Mouse (Mus musculus): ENCODE measurements at regions not wholly inside any gene's neighbourhood (a gene's known extent, or its start where the extent isn't known, plus 50 kb on each side); places are given as distances from the start of the nearest gene placed in this dataset.

- no peaks in the 10 kb centered on the region for H3K36me3 ChIP-seq (ENCODE audit: control insufficient read depth, insufficient read depth, low read length)
- H3K9me3 ChIP-seq (replicated peaks; ENCODE audit: control insufficient read depth, low read length, poor library complexity, severe bottlenecking) = no peaks in the 10 kb centered on the region
- no peaks in the 10 kb centered on the region for H3K27me3 ChIP-seq (ENCODE audit: control insufficient read depth, insufficient read depth, low read depth, low read length)
- WGBS = 67% methylated on average over 2 of the region's 2 CpGs
- H3K27ac ChIP-seq (ENCODE audit: low read length) = no peak overlapping the region
- no peak overlapping the region for H3K9ac ChIP-seq (ENCODE audit: low read depth, low read length)
- no peak overlapping the region for H3K4me3 ChIP-seq (ENCODE audit: low read depth, low read length)
- H3K4me2 ChIP-seq (ENCODE audit: low read length) = no peak overlapping the region
- no peak for ATAC-seq
- H3K4me1 ChIP-seq (ENCODE audit: control insufficient read depth, insufficient read depth, low read length) = no peaks in the 10 kb centered on the region
Observed at GRCm38 (mm10) chr13:16211482-16211881, 199.8 kb downstream of the Inhba start.

DNA sequence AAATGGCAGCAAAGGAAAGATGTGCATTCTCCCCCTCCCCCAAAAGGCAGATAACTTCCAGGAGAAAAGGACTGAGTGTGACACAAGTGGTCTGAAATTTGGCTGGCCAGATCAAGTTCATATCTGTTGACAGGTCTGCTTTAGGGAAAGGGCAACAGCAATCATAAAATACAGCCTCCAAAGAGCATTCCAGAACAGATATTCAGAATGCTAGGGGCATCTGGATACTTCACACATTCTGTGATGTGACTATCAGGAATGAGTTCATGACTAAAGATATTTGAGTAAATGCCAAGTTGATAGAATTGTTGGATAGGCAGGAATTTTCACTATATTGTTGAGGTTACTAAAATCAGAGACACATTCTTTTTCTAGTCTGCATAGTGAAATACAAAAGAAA lies 208.2 kb downstream of the Inhba start:
- Histone ChIP-seq H3K4me2 (ENCODE audit: low read length) (no peak overlapping the region), H3K27me3 (ENCODE audit: control insufficient read depth, insufficient read depth, low read depth, low read length) (no peaks in the 10 kb centered on the region), H3K9ac (ENCODE audit: low read depth, low read length) (no peak overlapping the region), H3K36me3 (ENCODE audit: control insufficient read depth, insufficient read depth, low read length) (no peaks in the 10 kb centered on the region), H3K27ac (ENCODE audit: low read length) (no peak overlapping the region), H3K9me3 (replicated peaks; ENCODE audit: control insufficient read depth, low read length, poor library complexity, severe bottlenecking) (no peaks in the 10 kb centered on the region), H3K4me3 (ENCODE audit: low read depth, low read length) (no peak overlapping the region), H3K4me1 (ENCODE audit: control insufficient read depth, insufficient read depth, low read length) (no peaks in the 10 kb centered on the region)
- ATAC-seq = no peak

DNA sequence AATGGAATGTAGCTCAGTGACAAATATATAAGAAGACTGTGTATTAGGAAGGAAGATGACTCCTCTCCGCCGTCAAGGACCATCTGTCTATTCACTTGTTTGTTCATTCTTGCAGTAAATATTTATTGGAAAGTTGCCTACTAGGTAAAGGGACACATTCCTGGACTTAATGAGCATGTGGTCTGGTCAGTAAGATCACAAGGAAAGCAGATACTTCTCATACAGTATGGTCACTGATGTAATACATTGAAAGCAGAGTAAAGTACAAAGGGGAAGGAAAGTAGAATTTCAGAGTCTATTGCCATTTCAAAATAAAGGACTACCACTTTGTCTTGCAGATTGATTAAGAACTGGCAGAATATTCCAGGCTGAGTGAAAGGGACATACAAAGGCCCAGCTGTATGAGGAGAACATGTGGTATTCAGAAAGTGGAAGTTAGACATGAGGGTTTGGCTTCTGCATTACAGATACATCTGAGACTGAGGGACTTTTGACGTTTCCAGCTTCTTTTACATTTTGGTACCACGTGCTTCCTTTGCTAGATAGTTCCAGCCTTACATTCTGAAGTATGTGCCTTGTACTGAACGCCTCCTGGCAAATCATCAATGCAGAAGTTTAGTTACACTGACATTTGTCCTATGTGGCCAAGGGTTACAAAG lies 211.4 kb downstream of the Inhba start:
- no peak overlapping the region for H3K4me3 ChIP-seq (ENCODE audit: low read depth, low read length)
- no peak overlapping the region for H3K27ac ChIP-seq (ENCODE audit: low read length)
- no peak overlapping the region for H3K9ac ChIP-seq (ENCODE audit: low read depth, low read length)
- no peaks in the 10 kb centered on the region for H3K4me1 ChIP-seq (ENCODE audit: control insufficient read depth, insufficient read depth, low read length)
- ATAC-seq = no peak
- H3K27me3 ChIP-seq (ENCODE audit: control insufficient read depth, insufficient read depth, low read depth, low read length) = no peaks in the 10 kb centered on the region
- no peaks in the 10 kb centered on the region for H3K9me3 ChIP-seq (replicated peaks; ENCODE audit: control insufficient read depth, low read length, poor library complexity, severe bottlenecking)
- no peak overlapping the region for H3K4me2 ChIP-seq (ENCODE audit: low read length)
- H3K36me3 ChIP-seq (ENCODE audit: control insufficient read depth, insufficient read depth, low read length) = no peaks in the 10 kb centered on the region
- 87% methylated on average over 5 of the region's 5 CpGs for WGBS

- Histone ChIP-seq H3K36me3 (ENCODE audit: control insufficient read depth, insufficient read depth, low read length) (no peaks in the 10 kb centered on the region), H3K27ac (ENCODE audit: low read length) (no peak overlapping the region), H3K9me3 (replicated peaks; ENCODE audit: control insufficient read depth, low read length, poor library complexity, severe bottlenecking) (no peaks in the 10 kb centered on the region), H3K4me2 (ENCODE audit: low read length) (no peak overlapping the region), H3K9ac (ENCODE audit: low read depth, low read length) (no peak overlapping the region), H3K4me3 (ENCODE audit: low read depth, low read length) (no peak overlapping the region), H3K4me1 (ENCODE audit: control insufficient read depth, insufficient read depth, low read length) (no peaks in the 10 kb centered on the region), H3K27me3 (ENCODE audit: control insufficient read depth, insufficient read depth, low read depth, low read length) (no peaks in the 10 kb centered on the region)
- 88% methylated on average over 3 of the region's 3 CpGs for WGBS
- no peak for ATAC-seq
Observed at GRCm38 (mm10) chr13:16261145-16261544, 249.5 kb downstream of the Inhba start.

GRCm38 (mm10) chr13:16279974-16280373 lies 268.3 kb downstream of the Inhba start:
- H3K4me3 ChIP-seq (ENCODE audit: low read depth, low read length) = no peak overlapping the region
- H3K4me1 ChIP-seq (ENCODE audit: control insufficient read depth, insufficient read depth, low read length) = no peaks in the 10 kb centered on the region
- no peak for ATAC-seq
- H3K9ac ChIP-seq (ENCODE audit: low read depth, low read length) = no peak overlapping the region
- H3K27ac ChIP-seq (ENCODE audit: low read length) = no peak overlapping the region
- H3K4me2 ChIP-seq (ENCODE audit: low read length) = no peak overlapping the region
- no peaks in the 10 kb centered on the region for H3K9me3 ChIP-seq (replicated peaks; ENCODE audit: control insufficient read depth, low read length, poor library complexity, severe bottlenecking)
- no peaks in the 10 kb centered on the region for H3K27me3 ChIP-seq (ENCODE audit: control insufficient read depth, insufficient read depth, low read depth, low read length)
- WGBS = 79% methylated on average over 3 of the region's 3 CpGs
- H3K36me3 ChIP-seq (ENCODE audit: control insufficient read depth, insufficient read depth, low read length) = no peaks in the 10 kb centered on the region

GRCm38 (mm10) chr13:16280742-16281141 lies 269.1 kb downstream of the Inhba start:
- ATAC-seq = no peak
- Histone ChIP-seq H3K4me2 (ENCODE audit: low read length) (no peak overlapping the region), H3K4me3 (ENCODE audit: low read depth, low read length) (no peak overlapping the region), H3K9ac (ENCODE audit: low read depth, low read length) (no peak overlapping the region), H3K36me3 (ENCODE audit: control insufficient read depth, insufficient read depth, low read length) (no peaks in the 10 kb centered on the region), H3K4me1 (ENCODE audit: control insufficient read depth, insufficient read depth, low read length) (no peaks in the 10 kb centered on the region), H3K27me3 (ENCODE audit: control insufficient read depth, insufficient read depth, low read depth, low read length) (no peaks in the 10 kb centered on the region), H3K27ac (ENCODE audit: low read length) (no peak overlapping the region), H3K9me3 (replicated peaks; ENCODE audit: control insufficient read depth, low read length, poor library complexity, severe bottlenecking) (no peaks in the 10 kb centered on the region)
- WGBS = 71% methylated on average over 2 of the region's 2 CpGs

DNA sequence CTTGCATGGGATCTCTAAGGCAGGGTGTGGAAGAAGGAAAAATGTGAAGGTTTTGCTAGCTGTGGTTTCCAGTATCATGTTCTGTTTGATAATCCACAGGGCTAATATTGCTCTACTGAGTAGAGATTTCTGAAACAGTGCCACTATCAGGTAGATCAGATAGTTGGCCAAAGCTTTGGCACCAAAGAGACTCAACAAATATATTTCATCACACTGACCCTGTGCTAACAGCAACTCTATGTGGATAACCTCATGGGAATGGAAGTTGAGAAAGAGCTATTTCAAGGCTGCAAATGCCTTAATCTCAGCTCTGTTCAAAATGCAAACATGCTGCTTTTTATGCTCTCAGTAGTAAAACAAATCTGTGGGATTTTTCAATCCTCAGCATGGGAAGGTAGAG lies 270.1 kb downstream of the Inhba start:
- Histone ChIP-seq H3K4me2 (ENCODE audit: low read length) (no peak overlapping the region), H3K36me3 (ENCODE audit: control insufficient read depth, insufficient read depth, low read length) (no peaks in the 10 kb centered on the region), H3K4me1 (ENCODE audit: control insufficient read depth, insufficient read depth, low read length) (no peaks in the 10 kb centered on the region), H3K9me3 (replicated peaks; ENCODE audit: control insufficient read depth, low read length, poor library complexity, severe bottlenecking) (no peaks in the 10 kb centered on the region), H3K27ac (ENCODE audit: low read length) (no peak overlapping the region), H3K9ac (ENCODE audit: low read depth, low read length) (no peak overlapping the region), H3K4me3 (ENCODE audit: low read depth, low read length) (no peak overlapping the region), H3K27me3 (ENCODE audit: control insufficient read depth, insufficient read depth, low read depth, low read length) (no peaks in the 10 kb centered on the region)
- no peak for ATAC-seq

- H3K9me3 ChIP-seq (replicated peaks; ENCODE audit: control insufficient read depth, low read length, poor library complexity, severe bottlenecking) = no peaks in the 10 kb centered on the region
- H3K27ac ChIP-seq (ENCODE audit: low read length) = no peak overlapping the region
- no peak overlapping the region for H3K4me2 ChIP-seq (ENCODE audit: low read length)
- H3K9ac ChIP-seq (ENCODE audit: low read depth, low read length) = no peak overlapping the region
- no peak overlapping the region for H3K4me3 ChIP-seq (ENCODE audit: low read depth, low read length)
- H3K27me3 ChIP-seq (ENCODE audit: control insufficient read depth, insufficient read depth, low read depth, low read length) = no peaks in the 10 kb centered on the region
- 46% methylated on average over 2 of the region's 2 CpGs for WGBS
- ATAC-seq = no peak
- H3K36me3 ChIP-seq (ENCODE audit: control insufficient read depth, insufficient read depth, low read length) = no peaks in the 10 kb centered on the region
- no peaks in the 10 kb centered on the region for H3K4me1 ChIP-seq (ENCODE audit: control insufficient read depth, insufficient read depth, low read length)
Observed at GRCm38 (mm10) chr13:16282230-16282629, 270.6 kb downstream of the Inhba start.

DNA sequence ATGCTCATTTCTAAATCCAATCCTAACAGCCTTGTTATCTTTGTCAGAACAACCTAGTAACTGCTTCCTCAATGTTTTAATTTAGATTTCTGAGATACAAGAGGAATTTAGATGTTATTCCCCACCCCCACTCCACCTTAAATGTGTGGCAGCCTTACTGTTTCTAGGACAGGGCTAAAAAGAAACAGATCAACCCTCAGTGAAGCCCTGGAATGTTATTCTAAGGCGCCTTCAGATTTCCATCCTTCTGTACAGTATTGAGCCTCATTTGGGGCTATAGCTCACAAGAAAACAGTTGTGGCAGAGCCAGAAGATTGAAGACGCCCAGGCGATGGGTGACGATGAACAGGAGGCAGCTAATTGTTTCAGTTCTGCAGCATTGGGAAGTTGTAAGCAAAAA lies 271.7 kb downstream of the Inhba start:
- WGBS = 87% methylated on average over 4 of the region's 4 CpGs
- Histone ChIP-seq H3K4me3 (ENCODE audit: low read depth, low read length) (no peak overlapping the region), H3K9me3 (replicated peaks; ENCODE audit: control insufficient read depth, low read length, poor library complexity, severe bottlenecking) (no peaks in the 10 kb centered on the region), H3K4me1 (ENCODE audit: control insufficient read depth, insufficient read depth, low read length) (no peaks in the 10 kb centered on the region), H3K4me2 (ENCODE audit: low read length) (no peak overlapping the region), H3K27me3 (ENCODE audit: control insufficient read depth, insufficient read depth, low read depth, low read length) (no peaks in the 10 kb centered on the region), H3K36me3 (ENCODE audit: control insufficient read depth, insufficient read depth, low read length) (no peaks in the 10 kb centered on the region), H3K27ac (ENCODE audit: low read length) (no peak overlapping the region), H3K9ac (ENCODE audit: low read depth, low read length) (no peak overlapping the region)
- ATAC-seq = no peak

Data from midbrain, embryonic 16.5 days (tissue).